Mouse (Mus musculus) lung, postnatal 10 days (tissue): ENCODE measurements around the gene Cacnb1.
A peak's percentile ranks its signal among the peaks of the same experiment; 100 is the strongest.

ENCODE experiments used
- DNase-seq: peaks from one replicate; pipeline ENCODE4 v3.0.0; 2021

Gene Cacnb1

DNA sequence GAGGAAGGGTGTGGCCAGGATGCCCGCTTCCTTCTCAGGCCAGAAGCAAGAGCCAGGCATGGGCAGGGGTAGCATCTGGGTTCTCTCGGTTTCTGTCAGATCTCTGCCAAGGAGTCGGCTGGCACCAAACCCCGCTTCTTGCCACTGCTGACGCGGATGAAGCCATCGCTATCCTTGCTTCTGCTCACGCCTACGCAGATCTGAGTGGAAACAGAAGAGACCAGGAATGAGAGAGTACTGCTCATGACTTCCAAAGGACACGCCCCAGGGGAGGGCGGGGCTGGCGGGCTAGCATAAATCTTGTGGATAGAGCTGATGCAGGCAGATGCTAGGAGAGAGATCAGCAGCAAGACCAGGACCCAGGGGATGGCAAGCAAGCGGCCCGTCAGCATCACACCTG, 15.0 kb upstream of the Cacnb1 start:
- peak; percentile 60 for DNase-seq

DNA sequence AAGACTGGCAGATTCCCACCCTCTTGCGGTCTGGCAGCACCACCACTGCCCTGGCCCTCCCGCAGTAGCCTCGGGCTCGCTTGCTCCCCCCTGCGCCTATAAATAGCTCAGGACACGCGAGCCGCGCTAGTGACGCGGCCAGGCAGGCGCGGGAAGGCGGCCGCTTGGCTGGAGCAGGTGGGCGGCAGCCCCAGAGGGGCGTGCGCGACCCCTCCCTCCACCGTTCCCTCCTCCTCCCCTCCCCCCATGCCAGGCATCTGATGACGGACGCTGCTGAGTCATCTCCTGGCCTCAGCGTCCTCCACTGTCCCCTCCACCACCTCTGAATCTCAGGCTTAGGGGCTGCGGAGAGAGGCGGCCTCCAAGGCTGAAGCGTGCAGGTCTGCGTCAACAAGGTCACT, 13.1 kb upstream of the Cacnb1 start:
- peak; percentile 57 for DNase-seq

DNA sequence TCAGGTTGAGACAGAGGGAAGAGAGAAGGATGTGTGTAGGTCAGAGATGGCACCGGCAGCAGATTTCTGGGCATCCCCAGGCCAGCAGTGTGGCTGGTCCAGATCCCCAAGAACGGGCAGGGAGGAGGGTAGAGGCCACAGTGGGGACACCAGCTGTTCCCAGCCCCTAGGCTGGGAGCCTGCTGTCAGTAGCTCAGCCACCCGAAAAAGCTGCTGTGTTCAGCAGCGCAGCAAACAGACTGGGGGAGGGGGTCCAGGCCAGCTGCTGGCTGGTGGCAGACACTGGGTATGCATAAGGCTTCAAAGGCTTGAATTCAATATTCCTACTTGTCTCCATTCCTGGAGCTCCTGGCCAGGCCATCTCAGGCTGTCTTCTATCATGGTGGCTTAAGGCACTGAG, 12.0 kb upstream of the Cacnb1 start:
- DNase-seq: peak; percentile 63

DNA sequence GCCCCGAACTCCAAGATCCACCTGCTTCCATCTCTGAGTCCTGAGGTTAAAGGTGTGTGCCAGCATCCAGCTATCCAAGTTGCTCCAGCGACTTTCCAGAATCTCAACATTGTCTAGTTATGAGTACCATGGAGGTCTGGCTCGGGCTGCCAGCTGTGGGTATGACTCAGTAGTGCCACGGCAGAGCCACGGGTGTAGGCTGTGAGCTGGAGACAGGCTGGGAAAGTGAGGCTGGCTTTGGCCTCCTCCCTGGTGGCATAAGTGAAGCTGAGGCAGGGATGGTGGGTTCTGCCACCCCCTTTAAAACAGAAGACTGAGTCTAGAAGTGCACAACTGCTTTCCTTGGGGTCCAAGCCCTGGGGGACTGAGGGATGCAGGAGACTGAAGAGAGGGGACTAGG, 11.2 kb upstream of the Cacnb1 start:
- no peak for DNase-seq

GRCm38 (mm10) chr11:98031443-98031770, 8.6 kb upstream of the Cacnb1 start:
- DNase-seq: peak; percentile 85

GRCm38 (mm10) chr11:98030701-98031442, 8.0 kb upstream of the Cacnb1 start:
- no peak for DNase-seq

GRCm38 (mm10) chr11:98027785-98028184, 5.0 kb upstream of the Cacnb1 start:
- DNase-seq: no peak

DNA sequence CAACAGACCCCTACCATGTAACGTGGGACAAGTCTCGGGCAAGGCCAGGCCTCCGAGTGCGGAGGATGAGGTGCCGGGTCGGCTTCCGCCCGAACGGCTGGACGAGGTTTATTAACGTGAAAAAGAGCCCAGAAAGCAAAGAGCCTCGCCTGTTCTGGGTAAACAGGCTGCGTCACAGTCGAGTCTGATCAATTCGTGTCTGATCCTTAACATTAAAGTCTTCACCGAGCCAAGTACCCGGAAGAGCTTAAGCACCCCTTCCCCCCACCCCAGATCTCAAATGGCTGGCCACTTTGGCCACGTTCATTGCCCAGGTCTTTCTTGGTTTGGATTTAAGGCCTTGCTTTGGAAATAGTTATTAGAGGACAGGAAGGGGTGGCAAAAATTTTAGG, 4.5 kb upstream of the Cacnb1 start:
- DNase-seq: no peak

DNA sequence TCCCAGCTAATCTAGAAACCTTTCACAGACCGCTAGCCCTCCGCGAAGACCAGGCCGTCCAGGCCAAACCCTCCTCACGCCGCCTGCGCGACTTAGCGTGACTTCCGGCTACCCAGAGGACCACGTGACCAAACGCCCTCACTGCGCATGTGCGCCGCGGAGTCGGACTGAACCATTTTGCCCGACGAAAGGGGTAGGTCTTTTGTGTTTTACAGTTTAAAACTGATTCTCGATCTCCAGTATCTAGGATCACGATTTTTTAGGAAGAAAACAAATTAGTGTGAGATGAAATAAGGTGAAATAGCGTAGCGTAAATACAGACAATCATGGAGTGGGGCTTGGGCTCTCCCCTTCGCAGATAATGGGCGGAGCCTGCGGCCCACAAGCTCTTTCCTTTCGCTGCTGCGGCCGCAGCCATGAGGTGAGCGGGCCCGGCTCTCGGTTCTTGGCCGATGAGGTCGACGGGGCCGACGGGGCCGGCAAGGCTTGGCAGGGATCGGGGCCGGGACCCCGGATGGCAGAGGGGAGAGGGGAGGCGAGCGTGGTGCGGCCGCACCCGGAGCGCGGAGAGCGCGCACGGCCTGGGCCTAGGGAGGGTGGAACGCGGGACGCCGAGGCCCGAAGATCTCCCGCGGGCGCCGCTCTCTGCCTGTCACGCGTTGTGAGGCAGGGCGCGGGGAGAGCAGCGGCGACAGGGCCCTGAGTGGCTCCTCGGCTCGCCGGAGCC, 3.9 kb upstream of the Cacnb1 start, which contains the start of gene Rpl19:
TSS of gene Rpl19 (plus strand) at position 141 of the 727 bp plus-strand sequence.
- peak; percentile 94 for DNase-seq

GRCm38 (mm10) chr11:98026248-98026569, 3.4 kb upstream of the Cacnb1 start:
- DNase-seq: no peak

GRCm38 (mm10) chr11:98024516-98024915, 1.7 kb upstream of the Cacnb1 start:
- DNase-seq: no peak

DNA sequence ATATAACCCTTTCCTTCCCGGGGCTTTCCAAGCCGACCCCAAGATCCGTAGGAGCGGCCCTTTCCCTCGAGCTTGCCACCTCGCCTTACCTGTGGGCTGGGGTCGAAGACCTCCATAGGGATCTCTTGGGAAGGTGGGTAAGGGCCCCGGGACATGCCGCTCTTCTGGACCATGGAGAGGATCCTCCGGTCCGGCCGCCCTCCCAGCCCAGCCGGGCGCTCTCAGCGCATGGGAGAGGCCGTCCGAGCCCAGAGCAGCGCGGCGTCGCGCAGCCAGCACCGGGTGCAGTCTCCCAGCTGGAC, 630 bp downstream of the Cacnb1 start:
- no peak for DNase-seq

DNA sequence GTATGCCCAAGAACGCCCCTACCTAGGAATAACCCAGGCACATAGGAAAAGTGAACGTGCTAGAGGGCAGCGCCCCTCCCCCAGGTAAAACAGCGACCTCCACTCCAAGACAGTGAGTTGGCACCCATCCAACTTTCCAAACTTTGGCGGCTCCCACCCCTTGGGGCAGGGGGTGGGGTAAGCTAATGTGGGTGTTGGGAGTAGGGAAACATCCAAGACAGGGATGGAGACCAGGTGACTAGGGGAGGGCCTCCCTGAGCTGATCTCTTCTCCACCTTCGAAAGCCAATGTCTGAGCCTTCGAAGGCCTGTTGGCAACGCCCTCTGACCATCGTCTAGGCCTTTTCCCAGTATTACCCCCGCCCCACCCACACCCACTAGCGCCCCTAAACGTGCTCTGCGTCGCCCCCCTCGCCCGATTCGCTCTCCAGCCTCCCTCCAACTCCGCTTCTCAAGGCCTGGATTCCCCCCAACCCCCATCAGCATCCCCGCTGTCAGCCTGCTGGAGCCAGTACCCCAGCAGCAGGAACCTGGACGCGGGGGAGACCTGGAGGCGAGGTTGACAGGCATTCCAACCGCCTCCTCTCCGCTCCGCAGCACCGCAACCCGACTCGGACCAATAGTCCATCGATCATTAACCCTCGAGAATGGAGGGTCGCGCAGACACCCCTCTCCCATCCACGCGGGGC, 1.1 kb downstream of the Cacnb1 start:
- peak; percentile 58 for DNase-seq

GRCm38 (mm10) chr11:98021118-98021517, 1.7 kb downstream of the Cacnb1 start:
- DNase-seq: no peak

- DNase-seq: no peak
These were observed 2.1 kb downstream of the Cacnb1 start for GRCm38 (mm10) chr11:98020710-98021109.

DNA sequence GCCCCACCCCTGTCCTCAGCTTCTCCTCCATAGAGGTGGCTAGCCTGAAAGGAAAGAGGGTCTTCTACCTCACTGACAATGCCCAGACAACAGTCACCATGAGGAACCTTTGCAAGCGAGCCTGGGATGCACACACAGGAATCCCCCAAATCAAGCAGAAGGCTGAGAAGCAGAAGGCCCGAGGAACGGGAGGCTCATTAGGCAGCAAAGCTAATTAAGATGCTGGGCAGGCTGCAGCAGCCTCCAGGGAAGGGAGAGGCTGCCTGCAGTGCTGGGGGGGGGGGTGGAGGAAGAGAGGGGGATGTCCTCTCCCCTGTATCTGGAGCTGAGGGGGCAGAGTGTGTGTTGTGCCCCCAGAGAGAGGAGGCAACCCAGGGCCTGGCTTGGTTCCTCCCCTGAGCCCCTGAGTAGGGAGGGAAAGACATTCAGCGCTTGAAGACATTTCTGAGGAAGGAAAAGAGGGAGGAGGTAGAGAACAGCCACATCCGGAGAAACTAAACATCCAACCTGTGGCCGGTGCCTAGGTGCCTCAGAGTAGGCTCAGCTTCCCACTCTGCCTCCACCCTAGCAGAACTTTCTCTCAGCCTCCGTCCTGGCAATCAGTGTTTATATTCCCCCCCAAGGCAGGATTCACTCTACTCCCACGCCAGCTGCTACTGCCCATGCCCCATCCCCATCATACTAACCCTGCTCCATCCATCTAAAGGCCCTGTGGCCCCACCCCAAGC, 2.8 kb downstream of the Cacnb1 start:
- DNase-seq: no peak

DNA sequence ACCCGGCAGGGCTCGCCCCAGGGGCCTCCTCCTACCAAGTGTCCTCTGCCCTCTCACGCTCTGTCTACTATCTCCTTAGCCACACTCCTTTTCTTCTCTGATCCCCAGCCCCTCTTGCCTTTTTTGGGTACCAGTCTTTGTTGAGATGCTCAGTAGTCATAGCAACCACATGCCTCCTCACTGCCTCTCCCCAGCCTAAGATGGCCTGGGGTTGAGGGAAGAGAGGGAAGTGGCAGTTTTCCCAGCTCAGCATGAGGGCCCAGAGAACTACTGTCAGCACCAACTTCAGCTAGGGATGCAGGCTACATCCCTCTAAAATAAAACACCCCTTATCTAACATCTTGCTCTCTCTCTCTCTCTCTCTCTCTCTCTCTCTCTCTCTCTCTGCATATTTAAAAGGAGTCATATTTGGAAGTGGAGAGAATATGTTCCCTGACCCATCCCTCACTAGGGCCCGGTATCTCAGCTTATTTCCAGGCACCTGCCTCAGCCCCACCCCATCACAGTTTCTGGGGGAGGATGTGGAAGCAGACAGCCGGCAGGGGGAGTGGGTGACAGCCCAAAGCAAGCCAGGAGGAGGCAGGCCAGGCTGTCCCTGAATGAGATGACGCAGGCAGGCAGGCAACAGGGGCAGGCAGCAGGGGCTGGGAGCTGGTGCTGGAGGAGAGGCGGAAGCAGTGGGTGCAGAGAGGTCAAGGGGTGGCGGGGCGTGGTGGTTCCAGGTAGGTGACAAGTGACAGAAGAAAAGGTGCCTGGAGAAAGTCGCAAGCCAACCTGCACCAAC, 3.8 kb downstream of the Cacnb1 start:
- DNase-seq: peak; percentile 59

GRCm38 (mm10) chr11:98018222-98018621, 4.6 kb downstream of the Cacnb1 start:
- no peak for DNase-seq

GRCm38 (mm10) chr11:98016824-98017223, 6.0 kb downstream of the Cacnb1 start:
- DNase-seq: no peak

GRCm38 (mm10) chr11:98016177-98016576, 6.7 kb downstream of the Cacnb1 start:
- no peak for DNase-seq

DNA sequence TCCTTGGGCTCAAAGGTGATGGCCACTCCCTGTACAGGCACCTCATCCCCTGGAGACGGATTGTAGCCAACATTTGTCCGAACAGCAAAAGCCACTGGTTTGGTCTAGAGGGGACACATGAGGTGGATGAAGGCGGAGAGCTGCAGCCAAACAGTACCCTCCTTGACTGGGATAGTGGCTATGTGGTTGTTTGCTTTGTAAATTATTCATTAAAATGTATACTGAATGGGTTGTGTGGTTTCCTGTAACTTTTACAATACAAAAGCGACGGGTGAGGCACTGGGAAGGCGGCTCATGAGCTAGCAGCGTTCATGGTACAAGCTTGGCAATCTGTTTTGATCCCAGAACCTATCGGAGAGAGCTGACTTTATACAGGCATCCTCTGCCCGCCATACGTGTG, 10.0 kb downstream of the Cacnb1 start:
- no peak for DNase-seq

GRCm38 (mm10) chr11:98011716-98012115, 11.1 kb downstream of the Cacnb1 start:
- no peak for DNase-seq

- no peak for DNase-seq
These were observed 14.7 kb downstream of the Cacnb1 start for GRCm38 (mm10) chr11:98008087-98008486.
